Mouse (Mus musculus): ENCODE data around the gene Rcan1.

- no peak for TF ChIP-seq CTCF (conservative IDR thresholded peaks at IDR 0.05; ENCODE audit: insufficient read depth, insufficient read length, low read depth, low read length)
- no peak for TF ChIP-seq POLR2A (IDR thresholded peaks at IDR 0.05; ENCODE audit: low read depth, low read length)
Measured at GRCm38 (mm10) chr16:92412888-92413287, 57.8 kb downstream of the Rcan1 start.
